Mouse (Mus musculus) liver, embryonic 13.5 days (tissue): ENCODE data around the gene Celsr2. TPM values are rescaled to one million over a fixed set of nuclear protein-coding genes. Genes with fewer than 3 reads are reported as not detected.
A peak's percentile ranks its signal among the peaks of the same experiment; 100 is the strongest.

Experiments
- ATAC-seq: fragments of 200-750 bp; cut with Nextera tagmentation; 2 replicates; pipeline ENCODE4 v1.8.0; 2017; ENCODE audit warnings: low read depth, mild to moderate bottlenecking, moderate number of reproducible peaks, moderate library complexity
- DNase-seq: peaks from one replicate; pipeline ENCODE4 v3.0.0; 2022
- H3K27ac ChIP-seq: fragments of 300-500 bp; sonication (generic); 2 replicates; pipeline ENCODE4 v1.5.1; 2015; ENCODE audit warnings: moderate library complexity, mild to moderate bottlenecking, inconsistent platforms
- H3K27me3 ChIP-seq: fragments of 300-500 bp; sonication (generic); 2 replicates; pipeline ENCODE4 v1.6.1; 2015; ENCODE audit warnings: mild to moderate bottlenecking, inconsistent platforms
- H3K36me3 ChIP-seq: fragments of 300-500 bp; sonication (generic); 2 replicates; pipeline ENCODE4 v1.6.1; 2015; ENCODE audit warnings: mild to moderate bottlenecking, inconsistent platforms
- H3K4me1 ChIP-seq: fragments of 300-500 bp; sonication (generic); replicated peaks from 2 replicates; pipeline ENCODE4 v1.6.1; 2015; ENCODE audit warnings: inconsistent platforms
- H3K4me2 ChIP-seq: fragments of 300-500 bp; sonication (generic); 2 replicates; pipeline ENCODE4 v1.6.1; 2015; ENCODE audit warnings: inconsistent platforms, mild to moderate bottlenecking, moderate library complexity
- H3K4me3 ChIP-seq: fragments of 300-500 bp; sonication (generic); replicated peaks from 2 replicates; pipeline ENCODE4 v1.5.1; 2015; ENCODE audit warnings: mild to moderate bottlenecking, inconsistent platforms
- H3K9ac ChIP-seq: fragments of 300-500 bp; sonication (generic); 2 replicates; pipeline ENCODE4 v1.6.1; 2015; ENCODE audit warnings: mild to moderate bottlenecking, inconsistent platforms
- H3K9me3 ChIP-seq: fragments of 300-500 bp; sonication (generic); replicated peaks from 2 replicates; pipeline ENCODE4 v1.6.1; 2016; ENCODE audit warnings: inconsistent platforms
- WGBS: fragments of 180-500 bp; shearing (Covaris S2); methylation state at CpG from one replicate; pipeline ENCODE4 v1.1.7; 2015; ENCODE audit not compliant: insufficient replicate concordance; 5-methylcytosine and 5-hydroxymethylcytosine counted together
- polyA plus RNA-seq: library from polyadenylated mRNA; unstranded; fragments of >200 nt; fragmentation: Nextera tagmentation; extraction: Ambion mirVana; gene quantifications from 2 replicates; pipeline ENCODE4 v1.2.1, GENCODE M21; 2015

Celsr2 gene
- polyA plus RNA-seq, 1 experiment from 2014 or later, result 0.22 TPM

- Histone ChIP-seq H3K27me3 (peaks cover 22% of the 10 kb centered on the region), H3K4me1 (peaks cover 13% of the 10 kb centered on the region), H3K27ac (no peak overlapping the region), H3K36me3 (no peaks in the 10 kb centered on the region), H3K4me2 (no peak overlapping the region), H3K9me3 (peaks cover 17% of the 10 kb centered on the region), H3K4me3 (no peak overlapping the region), H3K9ac (no peak overlapping the region)
- 53% methylated on average over 5 of the region's 5 CpGs for WGBS
- no peak for ATAC-seq
- DNase-seq, result no peak
These were observed 4.2 kb downstream of the Celsr2 start for GRCm38 (mm10) chr3:108411026-108411753.

- DNase-seq (no peak), ATAC-seq (no peak)
- H3K27me3 ChIP-seq, result peaks cover 14% of the 10 kb centered on the region
- no peak overlapping the region for H3K27ac ChIP-seq
- H3K36me3 ChIP-seq, result no peaks in the 10 kb centered on the region
- peaks cover 5% of the 10 kb centered on the region for H3K4me1 ChIP-seq
- H3K9me3 ChIP-seq, result peaks cover 17% of the 10 kb centered on the region
- H3K4me2 ChIP-seq, result no peak overlapping the region
- WGBS, result 44% methylated on average over 5 of the region's 5 CpGs
- H3K9ac ChIP-seq, result no peak overlapping the region
- H3K4me3 ChIP-seq, result no peak overlapping the region
These were observed 5.0 kb downstream of the Celsr2 start for GRCm38 (mm10) chr3:108410359-108410714.

DNA sequence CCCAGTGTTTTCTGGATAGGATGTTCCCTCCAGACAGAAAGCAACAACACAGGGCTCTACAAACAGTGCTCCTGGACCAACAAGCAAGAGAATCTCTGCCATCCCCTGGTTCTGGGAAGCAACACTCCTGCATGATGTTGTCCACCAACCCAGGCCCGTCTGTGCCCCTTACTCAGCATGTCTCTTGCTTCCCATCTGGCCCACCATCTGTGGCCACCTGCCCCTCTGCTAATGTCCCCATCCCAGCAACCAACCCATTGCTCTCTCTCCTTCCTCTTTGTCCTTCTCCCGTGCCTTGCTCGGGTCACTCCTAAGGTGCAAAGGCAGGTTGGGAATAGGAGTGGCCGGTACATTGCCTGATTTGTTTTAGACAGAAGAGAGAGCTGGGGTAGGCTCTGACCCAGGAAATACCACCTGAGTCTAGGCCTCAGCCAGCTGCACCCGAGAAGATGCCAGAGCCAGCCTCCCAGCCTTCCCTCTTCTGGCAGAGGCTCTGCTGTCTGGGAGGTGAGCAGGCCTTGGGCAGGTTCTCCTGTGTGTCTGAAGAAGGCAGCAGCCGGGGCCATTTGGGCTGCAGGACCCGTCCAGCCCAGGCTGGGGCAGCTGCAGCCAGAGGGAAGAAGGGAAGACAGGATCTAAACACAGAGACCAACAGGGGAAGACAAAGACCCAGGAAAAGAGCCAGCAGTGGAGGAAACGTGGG is 5.5 kb downstream of the Celsr2 start:
- Histone ChIP-seq H3K4me3 (no peak overlapping the region), H3K27me3 (peaks cover 9% of the 10 kb centered on the region), H3K27ac (no peak overlapping the region), H3K4me2 (no peak overlapping the region), H3K36me3 (no peaks in the 10 kb centered on the region), H3K9me3 (peaks cover 17% of the 10 kb centered on the region), H3K4me1 (no peaks in the 10 kb centered on the region; the same call in 1 of the 2 replicates), H3K9ac (no peak overlapping the region)
- 53% methylated on average over 8 of the region's 8 CpGs for WGBS
- DNase-seq (no peak), ATAC-seq (no peak)

DNA sequence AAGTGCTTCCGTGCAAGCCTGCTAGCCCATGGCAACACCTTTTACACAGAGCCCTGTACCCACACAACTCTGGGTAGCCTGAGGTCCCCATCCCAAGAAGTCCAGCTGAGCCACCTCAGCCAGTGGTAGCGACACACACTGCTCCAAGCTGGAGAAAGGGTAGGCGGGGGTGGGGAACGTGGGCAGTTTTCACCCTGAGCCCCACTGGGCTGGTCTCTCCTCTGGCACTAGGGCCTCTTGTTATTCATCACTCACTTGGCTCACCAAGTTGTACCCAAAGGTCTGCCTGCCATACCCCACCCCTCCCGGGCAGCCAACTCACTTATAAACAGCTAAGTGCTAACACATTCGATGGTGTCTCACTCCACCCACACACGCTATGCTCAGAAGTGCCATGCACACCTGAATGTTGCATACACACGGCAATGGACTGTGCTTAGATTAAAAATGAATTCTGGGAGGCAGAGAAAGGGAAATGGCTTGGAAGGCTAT is 6.8 kb downstream of the Celsr2 start:
- DNase-seq (no peak), ATAC-seq (no peak)
- no peaks in the 10 kb centered on the region for H3K36me3 ChIP-seq
- no peaks in the 10 kb centered on the region for H3K27me3 ChIP-seq
- no peak overlapping the region for H3K27ac ChIP-seq
- H3K9me3 ChIP-seq, result peaks cover 4% of the 10 kb centered on the region
- H3K4me3 ChIP-seq, result no peak overlapping the region
- H3K4me1 ChIP-seq, result no peaks in the 10 kb centered on the region
- H3K4me2 ChIP-seq, result no peak overlapping the region
- 73% methylated on average over 8 of the region's 8 CpGs for WGBS
- H3K9ac ChIP-seq, result no peak overlapping the region

DNA sequence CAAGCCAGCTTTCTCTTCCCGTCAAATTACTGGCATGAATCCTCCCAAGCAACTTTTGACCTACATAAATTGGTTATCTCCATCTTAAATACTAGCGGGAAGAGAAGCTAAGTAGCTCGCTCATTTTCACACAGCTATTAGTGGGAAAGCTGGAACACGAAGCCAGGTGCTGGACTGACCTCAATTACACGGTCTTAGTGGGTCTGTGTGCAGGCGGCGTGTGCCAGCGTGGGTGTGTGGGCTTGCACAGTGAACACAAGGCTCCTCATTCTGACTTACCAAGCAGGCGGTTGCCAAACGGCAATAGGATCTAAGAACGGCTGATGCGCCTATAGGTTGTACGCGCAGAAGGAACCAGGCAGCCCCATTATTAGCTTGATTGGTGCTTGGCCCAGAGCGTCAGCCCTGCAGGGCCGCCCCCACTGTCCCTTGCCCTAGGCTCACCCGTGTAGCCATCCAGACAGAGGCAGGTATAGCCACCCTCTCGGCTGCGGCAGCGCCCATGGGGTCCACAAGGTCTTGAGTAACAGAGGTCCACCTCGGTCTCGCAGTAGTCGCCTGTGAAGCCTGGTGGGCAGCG is 9.0 kb downstream of the Celsr2 start:
- Histone ChIP-seq H3K36me3 (no peaks in the 10 kb centered on the region), H3K9me3 (no peaks in the 10 kb centered on the region), H3K27ac (no peak overlapping the region), H3K27me3 (0 out of 2 replicates have a peak, but pooled peaks cover 3% of the 10 kb centered on the region), H3K9ac (no peak overlapping the region), H3K4me1 (0 out of 2 replicates have a peak, but pooled peaks cover 3% of the 10 kb centered on the region), H3K4me2 (no peak overlapping the region), H3K4me3 (no peak overlapping the region)
- ATAC-seq (no peak), DNase-seq (no peak)
- WGBS, result 76% methylated on average over 24 of the region's 24 CpGs

DNA sequence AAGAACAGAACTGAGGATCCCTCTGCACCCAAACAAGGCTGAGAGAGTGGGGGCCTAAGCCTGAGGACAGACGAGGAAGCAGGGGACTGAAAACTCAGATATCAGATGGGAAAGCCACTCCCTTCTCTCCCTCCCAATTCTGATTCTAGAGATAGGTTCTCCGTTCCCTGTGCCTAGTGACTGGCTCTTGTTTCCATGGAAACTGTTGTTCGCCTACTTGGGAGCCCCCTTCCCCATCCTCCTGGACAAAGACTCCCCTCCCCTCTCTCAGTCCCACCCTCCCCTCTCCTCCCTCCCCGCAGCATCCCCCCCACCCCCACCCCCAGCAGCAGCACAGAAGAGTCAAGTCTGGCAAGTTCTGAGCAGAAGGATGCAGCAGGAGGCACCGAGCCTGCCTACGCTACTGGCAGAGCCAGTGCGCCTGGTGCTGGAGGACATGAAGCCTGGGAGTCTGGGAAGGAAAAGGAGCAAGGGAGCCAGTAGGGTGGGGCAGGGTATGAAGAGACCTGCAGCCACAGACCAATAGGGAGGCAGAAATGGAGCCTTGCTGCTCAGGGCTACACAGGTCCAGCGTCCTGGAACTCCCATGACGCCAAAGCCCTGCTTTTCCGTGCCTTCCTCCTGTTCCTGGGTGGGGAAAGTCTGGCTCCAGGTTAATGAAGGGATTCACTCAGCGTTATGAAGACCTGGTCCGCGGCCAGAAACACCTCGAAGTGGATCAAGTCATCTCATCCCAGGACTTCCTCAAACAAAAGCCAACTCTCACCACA is 9.6 kb downstream of the Celsr2 start:
- Histone ChIP-seq H3K36me3 (no peaks in the 10 kb centered on the region), H3K4me1 (0 out of 2 replicates have a peak, but pooled peaks cover 3% of the 10 kb centered on the region), H3K4me3 (no peak overlapping the region), H3K9ac (no peak overlapping the region), H3K27me3 (0 out of 2 replicates have a peak, but pooled peaks cover 3% of the 10 kb centered on the region), H3K4me2 (no peak overlapping the region), H3K27ac (no peak overlapping the region), H3K9me3 (no peaks in the 10 kb centered on the region)
- 47% methylated on average over 14 of the region's 14 CpGs for WGBS
- ATAC-seq, result no peak
- no peak for DNase-seq

GRCm38 (mm10) chr3:108402528-108402920 is 12.8 kb downstream of the Celsr2 start:
- 78% methylated on average over 15 of the region's 15 CpGs for WGBS
- H3K4me1 ChIP-seq, result 0 out of 2 replicates have a peak, but pooled peaks cover 3% of the 10 kb centered on the region
- no peaks in the 10 kb centered on the region for H3K36me3 ChIP-seq
- ATAC-seq (no peak), DNase-seq (no peak)
- H3K27me3 ChIP-seq, result 0 out of 2 replicates have a peak, but pooled peaks cover 3% of the 10 kb centered on the region
- no peak overlapping the region for H3K27ac ChIP-seq
- H3K9me3 ChIP-seq, result no peaks in the 10 kb centered on the region
- no peak overlapping the region for H3K9ac ChIP-seq
- H3K4me2 ChIP-seq, result no peak overlapping the region
- H3K4me3 ChIP-seq, result no peak overlapping the region

DNA sequence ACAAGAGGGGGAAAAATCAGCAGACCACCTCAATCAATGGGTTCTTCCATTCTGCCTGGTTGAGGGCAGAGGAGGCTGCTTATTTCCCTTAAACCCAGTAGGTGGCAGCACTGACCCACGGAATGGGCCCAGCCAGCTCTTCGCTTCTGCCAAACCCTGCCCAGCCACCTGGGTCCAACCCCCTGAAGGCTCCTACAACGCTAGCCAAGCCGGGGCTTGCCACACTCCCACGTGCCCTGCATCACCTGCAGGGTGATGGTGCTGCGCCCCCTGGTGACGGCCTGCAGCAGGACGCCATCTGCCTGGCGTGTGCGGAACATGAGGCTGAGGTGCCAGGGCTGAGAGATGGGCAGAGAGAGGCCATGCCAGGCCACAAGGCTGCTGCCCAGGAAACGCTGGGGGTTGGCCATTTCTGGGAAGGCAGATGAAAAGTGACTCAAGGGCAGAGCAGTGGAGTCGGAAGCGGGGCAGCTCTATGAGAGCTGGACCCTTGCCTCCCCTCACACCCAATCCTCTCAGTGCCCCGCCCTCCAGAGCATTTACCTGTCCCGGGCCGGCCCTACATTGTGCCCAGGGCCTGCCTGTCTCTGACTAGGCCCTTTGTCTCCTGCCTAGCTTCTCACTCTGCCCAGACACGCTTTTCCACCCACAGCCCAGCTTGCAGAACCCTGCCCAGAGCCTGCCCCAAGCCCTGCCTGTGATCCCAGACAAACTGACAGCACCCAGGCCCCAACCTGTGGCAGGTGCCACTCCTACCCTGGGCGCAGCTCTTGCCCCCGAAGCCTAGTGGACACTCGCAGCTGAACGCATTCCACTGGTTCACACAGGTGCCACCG is 13.4 kb downstream of the Celsr2 start:
- peak; percentile 53 for DNase-seq
- Histone ChIP-seq H3K4me3 (no peak overlapping the region), H3K4me1 (0 out of 2 replicates have a peak, but pooled peaks cover 3% of the 10 kb centered on the region), H3K4me2 (0 out of 2 replicates have a peak overlapping the region, but pooled peaks have one; percentile 17), H3K9ac (no peak overlapping the region), H3K27me3 (0 out of 2 replicates have a peak, but pooled peaks cover 3% of the 10 kb centered on the region), H3K9me3 (no peaks in the 10 kb centered on the region), H3K36me3 (no peaks in the 10 kb centered on the region), H3K27ac (no peak overlapping the region)
- peak; percentile 73 for ATAC-seq
- WGBS, result 31% methylated on average over 22 of the region's 22 CpGs

DNA sequence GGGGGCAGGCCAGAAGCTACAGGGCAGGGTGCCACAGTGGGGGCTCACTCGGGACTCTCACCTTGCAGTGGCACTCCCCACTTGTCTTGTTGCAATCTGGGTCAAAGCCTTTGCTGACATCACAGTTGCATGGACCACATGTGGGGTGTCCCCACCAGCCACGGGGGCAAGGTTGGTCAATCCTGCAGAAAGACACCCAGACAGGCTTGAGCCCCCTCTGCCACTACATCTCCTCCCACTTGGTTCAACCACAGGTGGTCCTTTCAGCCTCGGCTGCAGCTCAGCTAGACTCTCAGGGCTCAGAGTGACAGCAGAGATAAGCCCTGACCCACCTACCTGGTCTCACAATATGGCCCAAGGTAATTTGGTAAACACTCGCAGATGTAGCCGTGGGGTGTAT is 14.9 kb downstream of the Celsr2 start:
- Histone ChIP-seq H3K9ac (no peak overlapping the region), H3K4me1 (0 out of 2 replicates have a peak, but pooled peaks cover 3% of the 10 kb centered on the region), H3K27ac (no peak overlapping the region), H3K4me3 (no peak overlapping the region), H3K9me3 (no peaks in the 10 kb centered on the region), H3K27me3 (0 out of 2 replicates have a peak, but pooled peaks cover 3% of the 10 kb centered on the region), H3K36me3 (no peaks in the 10 kb centered on the region), H3K4me2 (no peak overlapping the region)
- ATAC-seq (no peak), DNase-seq (no peak)
- WGBS, result 54% methylated on average over 5 of the region's 5 CpGs

- H3K4me2 ChIP-seq, result no peak overlapping the region
- 0 out of 2 replicates have a peak, but pooled peaks cover 3% of the 10 kb centered on the region for H3K4me1 ChIP-seq
- H3K36me3 ChIP-seq, result no peaks in the 10 kb centered on the region
- no peak overlapping the region for H3K9ac ChIP-seq
- WGBS, result 73% methylated on average over 9 of the region's 9 CpGs
- H3K4me3 ChIP-seq, result no peak overlapping the region
- no peak for DNase-seq
- no peak overlapping the region for H3K27ac ChIP-seq
- H3K9me3 ChIP-seq, result no peaks in the 10 kb centered on the region
- H3K27me3 ChIP-seq, result 0 out of 2 replicates have a peak, but pooled peaks cover 3% of the 10 kb centered on the region
- no peak for ATAC-seq
These were observed 17.1 kb downstream of the Celsr2 start for GRCm38 (mm10) chr3:108398281-108398680.
